Mouse (Mus musculus): Measurements from ENCODE around the gene Xirp1. TPM values are rescaled to one million over a fixed set of nuclear protein-coding genes. Genes with fewer than 3 reads are reported as not detected.
A peak's percentile ranks its signal among the peaks of the same experiment; 100 is the strongest.

Gene Xirp1
- 0.05 and 0.09 TPM in 2 replicates for polyA plus RNA-seq (2016; fragmentation: Nextera tagmentation; extraction: Ambion mirVana)

- 92% methylated on average over 18 of the region's 18 CpGs for WGBS
- Histone ChIP-seq H3K4me3 (no peak within 1 kb of the TSS), H3K4me1 (peaks cover 8% of the 10 kb centered on the region; the same call in 1 of the 2 replicates), H3K27me3 (ENCODE audit: low read depth, poor library complexity, severe bottlenecking) (peaks cover 9% of the 10 kb centered on the region), H3K36me3 (no peaks in the 10 kb centered on the region), H3K27ac (no peak within 1 kb of the TSS), H3K9me3 (replicated peaks) (no peaks in the 10 kb centered on the region)
- DNase-seq (ENCODE audit: low spot score), result no peak
Observed at GRCm38 (mm10) chr9:120023086-120023811, at the start of gene Xirp1. Gene Xirp1, minus strand, starts transcription at chr9:120023598.

GRCm38 (mm10) chr9:120073169-120073568, 49.8 kb upstream of the Xirp1 start:
- Histone ChIP-seq H3K27ac (0 out of 2 replicates have a peak overlapping the region, but pooled peaks have one; percentile 26), H3K9me3 (replicated peaks) (no peaks in the 10 kb centered on the region), H3K4me1 (0 out of 2 replicates have a peak, but pooled peaks cover 2% of the 10 kb centered on the region), H3K36me3 (no peaks in the 10 kb centered on the region), H3K27me3 (ENCODE audit: low read depth, poor library complexity, severe bottlenecking) (no peaks in the 10 kb centered on the region), H3K4me3 (no peak overlapping the region)
- 34% methylated on average over 3 of the region's 3 CpGs for WGBS
- DNase-seq (ENCODE audit: low spot score), result peak; percentile 85

- DNase-seq (ENCODE audit: low spot score), result no peak
- H3K9me3 ChIP-seq (replicated peaks), result no peaks in the 10 kb centered on the region
- H3K27ac ChIP-seq, result no peak overlapping the region
- no peak overlapping the region for H3K4me3 ChIP-seq
- WGBS, result 84% methylated on average over 2 of the region's 2 CpGs
- 0 out of 2 replicates have a peak, but pooled peaks cover 2% of the 10 kb centered on the region for H3K4me1 ChIP-seq
- H3K36me3 ChIP-seq, result no peaks in the 10 kb centered on the region
- H3K27me3 ChIP-seq (ENCODE audit: low read depth, poor library complexity, severe bottlenecking), result no peaks in the 10 kb centered on the region
Observed at GRCm38 (mm10) chr9:120071251-120071650, 47.9 kb upstream of the Xirp1 start.

GRCm38 (mm10) chr9:120069779-120070178, 46.4 kb upstream of the Xirp1 start, which contains the start of gene Cx3cr1:
Gene Cx3cr1, minus strand, starts transcription at chr9:120069879.
- Histone ChIP-seq H3K4me1 (0 out of 2 replicates have a peak, but pooled peaks cover 2% of the 10 kb centered on the region), H3K27me3 (ENCODE audit: low read depth, poor library complexity, severe bottlenecking) (no peaks in the 10 kb centered on the region), H3K9me3 (replicated peaks) (no peaks in the 10 kb centered on the region), H3K4me3 (no peak within 1 kb of the TSS), H3K27ac (no peak within 1 kb of the TSS), H3K36me3 (no peaks in the 10 kb centered on the region)
- no peak for DNase-seq (ENCODE audit: low spot score)
- WGBS, result 87% methylated on average over 11 of the region's 11 CpGs

GRCm38 (mm10) chr9:120068047-120068446, 44.6 kb upstream of the Xirp1 start:
- 67% methylated on average over 10 of the region's 10 CpGs for WGBS
- no peaks in the 10 kb centered on the region for H3K36me3 ChIP-seq
- no peak overlapping the region for H3K27ac ChIP-seq
- 0 out of 2 replicates have a peak, but pooled peaks cover 1% of the 10 kb centered on the region for H3K4me1 ChIP-seq
- no peaks in the 10 kb centered on the region for H3K9me3 ChIP-seq (replicated peaks)
- no peak for DNase-seq (ENCODE audit: low spot score)
- no peak overlapping the region for H3K4me3 ChIP-seq
- no peaks in the 10 kb centered on the region for H3K27me3 ChIP-seq (ENCODE audit: low read depth, poor library complexity, severe bottlenecking)

GRCm38 (mm10) chr9:120067609-120068008, 44.2 kb upstream of the Xirp1 start:
- Histone ChIP-seq H3K4me1 (no peaks in the 10 kb centered on the region), H3K27me3 (ENCODE audit: low read depth, poor library complexity, severe bottlenecking) (no peaks in the 10 kb centered on the region), H3K9me3 (replicated peaks) (no peaks in the 10 kb centered on the region), H3K27ac (no peak overlapping the region), H3K36me3 (no peaks in the 10 kb centered on the region), H3K4me3 (no peak overlapping the region)
- DNase-seq (ENCODE audit: low spot score), result no peak
- 85% methylated on average over 2 of the region's 2 CpGs for WGBS

- Histone ChIP-seq H3K36me3 (no peaks in the 10 kb centered on the region), H3K27me3 (ENCODE audit: low read depth, poor library complexity, severe bottlenecking) (no peaks in the 10 kb centered on the region), H3K27ac (no peak overlapping the region), H3K4me1 (no peaks in the 10 kb centered on the region), H3K4me3 (no peak overlapping the region), H3K9me3 (replicated peaks) (no peaks in the 10 kb centered on the region)
- 88% methylated on average over 4 of the region's 4 CpGs for WGBS
- no peak for DNase-seq (ENCODE audit: low spot score)
Observed at GRCm38 (mm10) chr9:120064317-120064716, 40.9 kb upstream of the Xirp1 start.

GRCm38 (mm10) chr9:120058730-120059129, 35.3 kb upstream of the Xirp1 start:
- H3K27ac ChIP-seq, result no peak overlapping the region
- WGBS, result 77% methylated on average over 3 of the region's 3 CpGs
- H3K36me3 ChIP-seq, result no peaks in the 10 kb centered on the region
- no peak overlapping the region for H3K4me3 ChIP-seq
- H3K4me1 ChIP-seq, result peaks cover 4% of the 10 kb centered on the region; the same call in 1 of the 2 replicates
- no peaks in the 10 kb centered on the region for H3K27me3 ChIP-seq (ENCODE audit: low read depth, poor library complexity, severe bottlenecking)
- H3K9me3 ChIP-seq (replicated peaks), result no peaks in the 10 kb centered on the region
- no peak for DNase-seq (ENCODE audit: low spot score)

GRCm38 (mm10) chr9:120056201-120056600, 32.8 kb upstream of the Xirp1 start:
- H3K4me3 ChIP-seq, result no peak overlapping the region
- no peaks in the 10 kb centered on the region for H3K9me3 ChIP-seq (replicated peaks)
- DNase-seq (ENCODE audit: low spot score), result no peak
- no peak overlapping the region for H3K27ac ChIP-seq
- H3K4me1 ChIP-seq, result peaks cover 4% of the 10 kb centered on the region; the same call in 1 of the 2 replicates
- no peaks in the 10 kb centered on the region for H3K27me3 ChIP-seq (ENCODE audit: low read depth, poor library complexity, severe bottlenecking)
- H3K36me3 ChIP-seq, result no peaks in the 10 kb centered on the region
- WGBS, result 83% methylated on average over 9 of the region's 9 CpGs

- Histone ChIP-seq H3K36me3 (no peaks in the 10 kb centered on the region), H3K27me3 (ENCODE audit: low read depth, poor library complexity, severe bottlenecking) (no peaks in the 10 kb centered on the region), H3K27ac (peak overlapping the region; percentile 28; the same call in 1 of the 2 replicates), H3K4me1 (peaks cover 4% of the 10 kb centered on the region; the same call in 1 of the 2 replicates), H3K4me3 (no peak overlapping the region), H3K9me3 (replicated peaks) (no peaks in the 10 kb centered on the region)
- DNase-seq (ENCODE audit: low spot score), result no peak
- 64% methylated on average over 8 of the region's 8 CpGs for WGBS
Observed at GRCm38 (mm10) chr9:120054545-120055277, 31.3 kb upstream of the Xirp1 start.

GRCm38 (mm10) chr9:120049407-120049806, 26.0 kb upstream of the Xirp1 start:
- Histone ChIP-seq H3K9me3 (replicated peaks) (no peaks in the 10 kb centered on the region), H3K4me1 (no peaks in the 10 kb centered on the region), H3K27me3 (ENCODE audit: low read depth, poor library complexity, severe bottlenecking) (no peaks in the 10 kb centered on the region), H3K4me3 (no peak overlapping the region), H3K36me3 (no peaks in the 10 kb centered on the region), H3K27ac (no peak overlapping the region)
- WGBS, result 86% methylated on average over 3 of the region's 3 CpGs
- no peak for DNase-seq (ENCODE audit: low spot score)

GRCm38 (mm10) chr9:120048495-120048894, 25.1 kb upstream of the Xirp1 start:
- no peaks in the 10 kb centered on the region for H3K9me3 ChIP-seq (replicated peaks)
- no peak overlapping the region for H3K4me3 ChIP-seq
- H3K36me3 ChIP-seq, result no peaks in the 10 kb centered on the region
- H3K4me1 ChIP-seq, result no peaks in the 10 kb centered on the region
- H3K27me3 ChIP-seq (ENCODE audit: low read depth, poor library complexity, severe bottlenecking), result no peaks in the 10 kb centered on the region
- no peak for DNase-seq (ENCODE audit: low spot score)
- no peak overlapping the region for H3K27ac ChIP-seq
- 84% methylated on average over 6 of the region's 6 CpGs for WGBS

GRCm38 (mm10) chr9:120043115-120043514, 19.7 kb upstream of the Xirp1 start:
- no peak for DNase-seq (ENCODE audit: low spot score)
- H3K4me3 ChIP-seq, result no peak overlapping the region
- no peak overlapping the region for H3K27ac ChIP-seq
- H3K9me3 ChIP-seq (replicated peaks), result no peaks in the 10 kb centered on the region
- no peaks in the 10 kb centered on the region for H3K4me1 ChIP-seq
- H3K27me3 ChIP-seq (ENCODE audit: low read depth, poor library complexity, severe bottlenecking), result no peaks in the 10 kb centered on the region
- WGBS, result 87% methylated on average over 7 of the region's 7 CpGs
- no peaks in the 10 kb centered on the region for H3K36me3 ChIP-seq

Measured in limb, embryonic 10.5 days (tissue).